Mouse (Mus musculus): ENCODE results near the gene Gm4737. TPM values are rescaled to one million over a fixed set of nuclear protein-coding genes. Genes with fewer than 3 reads are reported as not detected.

Gene Gm4737
- total and polyA plus RNA-seq, 3 experiments = 51.4 to 154 (median 118) TPM

- in situ Hi-C loops (cut with MboI; ENCODE audit: low pct_ligation_motif_present, low pct_unique_long_range_greater_than_20kb, low sequenced_read_pairs) = no loop called here
- no peaks in the 10 kb centered on the region for H3K79me2 ChIP-seq (replicated peaks; ENCODE audit: control insufficient read depth, extremely low read depth, insufficient read depth, poor library complexity, severe bottlenecking)
- H3K27me3 ChIP-seq (replicated peaks) = no peaks in the 10 kb centered on the region
- no peak overlapping the region for H3K4me3 ChIP-seq (replicated peaks in 1 of 3; ENCODE audit: low read depth in 2 of 3, low read length in 2 of 3, poor library complexity in 1 of 3)
- no peak overlapping the region for H3K4me2 ChIP-seq (ENCODE audit: insufficient read depth, low read depth, poor library complexity, severe bottlenecking)
- TF ChIP-seq CHD2 (IDR thresholded peaks at IDR 0.05; ENCODE audit: low read length) = no peak
- TF ChIP-seq ELF1 (IDR thresholded peaks at IDR 0.05; ENCODE audit: low read depth, low read length) = no peak
- TF ChIP-seq MEF2A (IDR thresholded peaks at IDR 0.05; ENCODE audit: borderline replicate concordance, low read depth, low read length) = no peak
- TF ChIP-seq GABPA (IDR thresholded peaks at IDR 0.05; ENCODE audit: insufficient replicate concordance, low read depth, low read length) = no peak
- TF ChIP-seq NRF1 (IDR thresholded peaks at IDR 0.05; ENCODE audit: low read depth, low read length) = no peak
- dilution Hi-C loops (cut with MboI; ENCODE audit: extremely low pct_ligation_motif_present, extremely low pct_unique_long_range_greater_than_20kb, low sequenced_read_pairs) = no loop called here
- H3K36me3 ChIP-seq (replicated peaks in 1 of 2; ENCODE audit: control insufficient read depth in 1 of 2, insufficient read depth in 1 of 2, low read length in 1 of 2) = no peaks in the 10 kb centered on the region
- DNase-seq (ENCODE audit: extremely low read depth) = no peak
- no peaks in the 10 kb centered on the region for H3K4me1 ChIP-seq (ENCODE audit: control insufficient read depth in 1 of 2, insufficient read depth in 2 of 2)
- H3K9ac ChIP-seq (ENCODE audit: insufficient read depth, low read depth) = no peak overlapping the region
- peaks cover 29% of the 10 kb centered on the region for H3K9me3 ChIP-seq (replicated peaks; ENCODE audit: low read length)
- no peak overlapping the region for H3K27ac ChIP-seq (ENCODE audit: insufficient read depth, low read depth)
These were observed 10.4 kb upstream of the Gm4737 start for GRCm38 (mm10) chr16:46165305-46165704.

DNA sequence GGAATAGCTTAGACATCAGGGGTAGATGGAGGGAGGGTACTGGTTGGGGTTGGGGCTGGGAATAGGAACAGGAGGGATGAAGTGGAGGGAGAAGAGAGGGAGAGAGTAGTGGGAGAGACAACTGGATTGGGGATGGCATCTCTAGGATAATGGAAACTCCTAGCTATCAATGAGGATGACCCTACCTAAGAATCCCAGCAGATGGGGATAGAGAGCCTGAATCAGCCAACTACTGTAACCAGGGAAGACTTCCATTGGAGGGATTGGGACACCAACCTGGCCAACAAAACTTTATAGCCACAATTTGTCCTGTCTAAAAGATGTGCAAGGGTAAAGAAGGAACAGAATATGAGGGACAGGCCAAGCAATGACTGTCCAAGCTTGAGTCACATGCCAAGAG is 3.7 kb downstream of the Gm4737 start:
- peak; percentile 9 for DNase-seq (ENCODE audit: extremely low read depth)
- no peaks in the 10 kb centered on the region for H3K4me1 ChIP-seq (ENCODE audit: control insufficient read depth in 1 of 2, insufficient read depth in 2 of 2)
- H3K9ac ChIP-seq (ENCODE audit: insufficient read depth, low read depth) = no peak overlapping the region
- dilution Hi-C loops (cut with MboI; ENCODE audit: extremely low pct_ligation_motif_present, extremely low pct_unique_long_range_greater_than_20kb, low sequenced_read_pairs) (no loop called here), in situ Hi-C loops (cut with MboI; ENCODE audit: low pct_ligation_motif_present, low pct_unique_long_range_greater_than_20kb, low sequenced_read_pairs) (no loop called here)
- H3K79me2 ChIP-seq (replicated peaks; ENCODE audit: control insufficient read depth, extremely low read depth, insufficient read depth, poor library complexity, severe bottlenecking) = no peaks in the 10 kb centered on the region
- peaks cover 36% of the 10 kb centered on the region for H3K9me3 ChIP-seq (replicated peaks; ENCODE audit: low read length)
- H3K27me3 ChIP-seq (replicated peaks) = no peaks in the 10 kb centered on the region
- no peaks in the 10 kb centered on the region for H3K36me3 ChIP-seq (replicated peaks in 1 of 2; ENCODE audit: control insufficient read depth in 1 of 2, insufficient read depth in 1 of 2, low read length in 1 of 2)
- no peak overlapping the region for H3K4me3 ChIP-seq (replicated peaks in 1 of 3; ENCODE audit: low read depth in 2 of 3, low read length in 2 of 3, poor library complexity in 1 of 3)
- no peak overlapping the region for H3K27ac ChIP-seq (ENCODE audit: insufficient read depth, low read depth)
- TF ChIP-seq RCOR1 (conservative IDR thresholded peaks at IDR 0.05; ENCODE audit: low read depth, low read length) (no peak), SIN3A (IDR thresholded peaks at IDR 0.05; ENCODE audit: low read length) (no peak), JUND (conservative IDR thresholded peaks at IDR 0.05; ENCODE audit: low read depth, low read length) (no peak), PAX5 (IDR thresholded peaks at IDR 0.05; ENCODE audit: low read length) (no peak), SMC3 (IDR thresholded peaks at IDR 0.05; ENCODE audit: low read depth, low read length) (peak; percentile 43), MAZ (IDR thresholded peaks at IDR 0.05; ENCODE audit: low read depth, low read length) (no peak), USF1 (IDR thresholded peaks at IDR 0.05; ENCODE audit: low read depth, low read length) (no peak), ELF1 (IDR thresholded peaks at IDR 0.05; ENCODE audit: low read depth, low read length) (no peak), ZNF384 (IDR thresholded peaks at IDR 0.05; ENCODE audit: low read depth, low read length) (no peak), ZKSCAN1 (IDR thresholded peaks at IDR 0.05; ENCODE audit: borderline replicate concordance, low read depth, low read length) (no peak), HCFC1 (IDR thresholded peaks at IDR 0.05; ENCODE audit: low read depth, low read length) (no peak), CTCF (conservative IDR thresholded peaks at IDR 0.05 in 1 of 2, IDR thresholded peaks at IDR 0.05 in 1 of 2; ENCODE audit: low read depth in 2 of 2, low read length in 2 of 2) (peak in 1 of 2 experiments; percentile 51; a peak in 2 of 4 replicates), GABPA (IDR thresholded peaks at IDR 0.05; ENCODE audit: insufficient replicate concordance, low read depth, low read length) (no peak), RAD21 (IDR thresholded peaks at IDR 0.05; ENCODE audit: low read depth, low read length) (peak; percentile 52), UBTF (IDR thresholded peaks at IDR 0.05; ENCODE audit: low read depth, low read length) (no peak)
- H3K4me2 ChIP-seq (ENCODE audit: insufficient read depth, low read depth, poor library complexity, severe bottlenecking) = no peak overlapping the region

Data from CH12.LX (cell line).